Mouse (Mus musculus): ENCODE data around the gene Secisbp2. TPM values are rescaled to one million over a fixed set of nuclear protein-coding genes. Genes with fewer than 3 reads are reported as not detected.

The Secisbp2 gene
- polyA plus RNA-seq, 1 experiment from 2014 or later = 32.2 TPM

DNA sequence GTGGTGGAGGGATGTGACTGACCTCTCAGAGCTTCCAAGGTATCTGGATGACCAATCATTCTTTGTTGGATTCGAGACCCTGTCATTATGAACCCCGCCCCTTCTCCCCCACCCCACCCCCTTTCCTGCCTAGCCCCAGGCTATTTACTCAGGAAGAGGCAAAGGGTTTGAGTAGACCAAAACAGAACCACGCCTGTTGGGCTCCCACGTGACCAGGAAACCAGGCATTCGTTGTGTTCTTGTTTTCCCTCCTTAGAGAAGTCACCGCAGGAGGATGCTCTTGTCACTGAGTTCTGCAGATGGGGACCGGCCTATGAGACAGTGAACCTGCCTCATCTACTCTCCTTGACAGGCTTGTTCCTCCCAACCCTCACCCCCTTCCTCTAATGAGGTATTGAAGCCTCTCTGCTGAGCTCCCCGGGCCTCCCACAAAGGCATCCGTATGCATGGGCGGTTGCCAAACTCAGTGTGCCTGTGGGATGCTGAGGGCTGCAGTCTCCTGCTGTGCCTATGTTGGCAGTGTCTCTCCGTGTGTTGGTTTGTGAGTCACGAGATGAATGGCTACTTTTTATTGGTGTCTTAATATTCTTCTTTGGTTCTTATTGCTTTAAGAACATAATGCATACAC lies 35.0 kb upstream of the Secisbp2 start:
- Histone ChIP-seq H3K27ac (replicated peaks; ENCODE audit: low read depth, low read length) (no peak overlapping the region), H3K9me3 (ENCODE audit: control insufficient read depth, low read length) (no peaks in the 10 kb centered on the region), H3K36me3 (ENCODE audit: control insufficient read depth, insufficient read depth, low read length) (no peaks in the 10 kb centered on the region), H3K4me3 (replicated peaks; ENCODE audit: low read depth, low read length) (no peak overlapping the region), H3K9ac (replicated peaks; ENCODE audit: low read length) (no peak overlapping the region), H3K27me3 (ENCODE audit: control insufficient read depth, insufficient read depth, low read length) (no peaks in the 10 kb centered on the region), H3K4me1 (ENCODE audit: control insufficient read depth, insufficient read depth, low read length) (peaks cover under 1% of the 10 kb centered on the region; the same call in 1 of the 2 replicates), H3K4me2 (ENCODE audit: low read length) (no peak overlapping the region)
- WGBS = 12% methylated on average over 12 of the region's 12 CpGs
- ATAC-seq (ENCODE audit: low FRiP score, low TSS enrichment) = peak; percentile 53
- peak; percentile 77 for DNase-seq

DNA sequence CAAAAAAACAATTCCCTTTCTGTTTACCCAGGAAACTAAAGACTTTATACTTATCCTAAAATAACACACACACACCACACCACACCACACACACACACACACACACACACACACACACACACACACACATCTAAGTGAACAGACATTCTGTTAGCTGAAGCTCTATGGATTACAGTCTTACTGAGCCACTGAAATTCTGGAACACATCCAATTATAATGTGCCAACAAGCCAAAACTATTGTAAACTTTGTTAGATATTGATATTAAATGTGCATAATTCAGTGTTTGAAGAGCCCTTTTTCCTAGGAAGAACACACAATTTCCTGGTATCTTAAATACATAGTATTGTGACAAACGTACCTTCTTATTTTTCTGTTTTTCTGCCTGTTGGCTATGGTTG lies 34.2 kb upstream of the Secisbp2 start:
- Histone ChIP-seq H3K4me1 (ENCODE audit: control insufficient read depth, insufficient read depth, low read length) (no peaks in the 10 kb centered on the region), H3K36me3 (ENCODE audit: control insufficient read depth, insufficient read depth, low read length) (no peaks in the 10 kb centered on the region), H3K9ac (replicated peaks; ENCODE audit: low read length) (no peak overlapping the region), H3K27ac (replicated peaks; ENCODE audit: low read depth, low read length) (no peak overlapping the region), H3K9me3 (ENCODE audit: control insufficient read depth, low read length) (no peaks in the 10 kb centered on the region), H3K27me3 (ENCODE audit: control insufficient read depth, insufficient read depth, low read length) (no peaks in the 10 kb centered on the region), H3K4me2 (ENCODE audit: low read length) (no peak overlapping the region), H3K4me3 (replicated peaks; ENCODE audit: low read depth, low read length) (no peak overlapping the region)
- 56% methylated on average over 1 of the region's 1 CpGs for WGBS
- DNase-seq (no peak), ATAC-seq (ENCODE audit: low FRiP score, low TSS enrichment) (no peak)

DNA sequence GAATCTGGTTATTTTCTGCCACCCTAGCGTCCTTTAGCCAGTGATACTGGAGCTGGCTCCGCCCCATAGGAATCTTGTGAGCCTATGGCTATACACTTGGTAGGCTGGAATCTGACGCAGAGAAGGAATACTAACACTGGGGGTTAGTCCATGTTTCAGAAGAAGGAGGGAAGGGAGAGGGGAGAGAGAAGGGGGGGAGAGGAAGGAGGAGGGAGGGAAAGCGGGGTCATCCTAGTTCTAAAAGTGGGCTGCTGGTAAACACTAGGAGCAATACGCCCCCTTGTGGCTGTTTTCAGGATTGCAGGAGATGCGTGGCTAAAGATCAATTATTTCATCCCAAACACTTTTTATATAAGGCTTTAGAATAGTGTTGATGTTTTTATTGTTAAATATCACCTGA lies 33.6 kb upstream of the Secisbp2 start:
- DNase-seq = peak; percentile 89
- 21% methylated on average over 6 of the region's 6 CpGs for WGBS
- Histone ChIP-seq H3K4me2 (ENCODE audit: low read length) (0 out of 2 replicates have a peak overlapping the region, but pooled peaks have one; percentile 12), H3K9ac (replicated peaks; ENCODE audit: low read length) (no peak overlapping the region), H3K36me3 (ENCODE audit: control insufficient read depth, insufficient read depth, low read length) (no peaks in the 10 kb centered on the region), H3K9me3 (ENCODE audit: control insufficient read depth, low read length) (no peaks in the 10 kb centered on the region), H3K4me1 (ENCODE audit: control insufficient read depth, insufficient read depth, low read length) (no peaks in the 10 kb centered on the region), H3K27me3 (ENCODE audit: control insufficient read depth, insufficient read depth, low read length) (no peaks in the 10 kb centered on the region), H3K27ac (replicated peaks; ENCODE audit: low read depth, low read length) (no peak overlapping the region), H3K4me3 (replicated peaks; ENCODE audit: low read depth, low read length) (no peak overlapping the region)
- 0 out of 2 replicates have a peak, but pooled peaks have one; percentile 14 for ATAC-seq (ENCODE audit: low FRiP score, low TSS enrichment)

DNA sequence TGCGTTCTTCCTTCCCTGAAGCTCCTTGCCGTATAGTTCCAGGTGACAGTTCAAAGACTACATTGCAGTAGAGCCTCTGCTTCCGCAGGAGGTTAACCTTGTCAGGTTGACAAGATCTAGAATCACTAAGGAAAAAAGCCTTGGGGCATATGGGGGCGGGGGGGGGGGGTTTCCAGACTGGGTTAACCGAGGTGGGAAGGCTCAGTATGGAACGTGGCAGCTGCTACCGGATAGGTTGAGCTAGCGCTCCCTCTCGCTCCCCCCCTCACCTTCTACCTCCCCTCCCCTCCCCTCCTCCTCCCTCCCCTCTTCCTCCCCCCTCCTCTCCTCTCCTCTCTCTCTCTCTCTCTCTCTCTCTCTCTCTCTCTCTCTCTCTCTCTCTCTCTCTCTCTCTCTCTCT lies 32.9 kb upstream of the Secisbp2 start:
- no peaks in the 10 kb centered on the region for H3K27me3 ChIP-seq (ENCODE audit: control insufficient read depth, insufficient read depth, low read length)
- 31% methylated on average over 9 of the region's 9 CpGs for WGBS
- peak; percentile 8 for DNase-seq
- H3K9me3 ChIP-seq (ENCODE audit: control insufficient read depth, low read length) = no peaks in the 10 kb centered on the region
- H3K36me3 ChIP-seq (ENCODE audit: control insufficient read depth, insufficient read depth, low read length) = no peaks in the 10 kb centered on the region
- peak; percentile 37; the same call in 1 of the 2 replicates for ATAC-seq (ENCODE audit: low FRiP score, low TSS enrichment)
- H3K4me2 ChIP-seq (ENCODE audit: low read length) = no peak overlapping the region
- H3K9ac ChIP-seq (replicated peaks; ENCODE audit: low read length) = no peak overlapping the region
- H3K27ac ChIP-seq (replicated peaks; ENCODE audit: low read depth, low read length) = no peak overlapping the region
- H3K4me1 ChIP-seq (ENCODE audit: control insufficient read depth, insufficient read depth, low read length) = no peaks in the 10 kb centered on the region
- no peak overlapping the region for H3K4me3 ChIP-seq (replicated peaks; ENCODE audit: low read depth, low read length)

DNA sequence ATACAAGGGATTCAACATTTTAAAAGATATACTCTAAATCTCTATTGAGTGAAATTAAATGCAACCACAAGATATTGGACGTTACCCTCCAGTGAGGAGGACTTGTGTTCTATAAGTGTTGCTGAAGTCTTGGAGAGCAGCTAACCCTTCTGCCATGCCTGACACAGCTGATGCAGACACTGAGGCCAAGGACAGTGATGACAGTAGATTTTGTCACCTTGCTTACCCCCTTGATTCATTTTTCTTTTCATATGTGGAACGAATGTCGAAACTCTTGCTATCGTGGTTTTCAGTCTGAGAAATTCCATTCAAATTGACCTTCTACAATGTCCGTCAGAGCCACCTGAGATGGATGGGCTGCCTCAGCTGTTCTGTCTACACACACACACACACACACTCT lies 28.9 kb upstream of the Secisbp2 start:
- H3K4me1 ChIP-seq (ENCODE audit: control insufficient read depth, insufficient read depth, low read length) = no peaks in the 10 kb centered on the region
- H3K36me3 ChIP-seq (ENCODE audit: control insufficient read depth, insufficient read depth, low read length) = no peaks in the 10 kb centered on the region
- no peak overlapping the region for H3K27ac ChIP-seq (replicated peaks; ENCODE audit: low read depth, low read length)
- H3K9ac ChIP-seq (replicated peaks; ENCODE audit: low read length) = no peak overlapping the region
- H3K27me3 ChIP-seq (ENCODE audit: control insufficient read depth, insufficient read depth, low read length) = no peaks in the 10 kb centered on the region
- WGBS = 92% methylated on average over 5 of the region's 5 CpGs
- no peak overlapping the region for H3K4me2 ChIP-seq (ENCODE audit: low read length)
- no peak overlapping the region for H3K4me3 ChIP-seq (replicated peaks; ENCODE audit: low read depth, low read length)
- ATAC-seq (ENCODE audit: low FRiP score, low TSS enrichment) (no peak), DNase-seq (no peak)
- H3K9me3 ChIP-seq (ENCODE audit: control insufficient read depth, low read length) = no peaks in the 10 kb centered on the region

DNA sequence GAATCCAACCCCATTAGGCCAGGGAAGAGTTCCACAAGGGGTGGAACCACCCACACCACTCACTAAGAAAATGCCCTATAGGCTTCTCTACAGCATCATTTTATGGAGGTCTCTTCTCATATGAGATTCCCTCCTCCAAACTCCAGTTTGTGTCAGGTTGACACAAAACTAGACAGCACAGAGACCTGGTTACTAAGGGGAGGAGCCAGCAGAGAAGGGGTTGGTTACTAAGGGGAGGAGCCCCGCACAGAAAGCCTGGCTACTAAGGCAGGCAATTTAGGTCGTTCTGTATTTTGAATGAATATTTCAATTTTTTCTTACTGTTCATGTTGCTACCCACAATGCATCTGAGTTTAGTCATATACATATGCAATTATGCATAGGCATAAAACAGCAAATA lies 27.8 kb upstream of the Secisbp2 start:
- no peak for ATAC-seq (ENCODE audit: low FRiP score, low TSS enrichment)
- H3K36me3 ChIP-seq (ENCODE audit: control insufficient read depth, insufficient read depth, low read length) = no peaks in the 10 kb centered on the region
- no peak overlapping the region for H3K4me2 ChIP-seq (ENCODE audit: low read length)
- no peak overlapping the region for H3K9ac ChIP-seq (replicated peaks; ENCODE audit: low read length)
- H3K27ac ChIP-seq (replicated peaks; ENCODE audit: low read depth, low read length) = no peak overlapping the region
- no peaks in the 10 kb centered on the region for H3K27me3 ChIP-seq (ENCODE audit: control insufficient read depth, insufficient read depth, low read length)
- 95% methylated on average over 2 of the region's 2 CpGs for WGBS
- H3K9me3 ChIP-seq (ENCODE audit: control insufficient read depth, low read length) = no peaks in the 10 kb centered on the region
- DNase-seq = no peak
- H3K4me1 ChIP-seq (ENCODE audit: control insufficient read depth, insufficient read depth, low read length) = no peaks in the 10 kb centered on the region
- no peak overlapping the region for H3K4me3 ChIP-seq (replicated peaks; ENCODE audit: low read depth, low read length)

DNA sequence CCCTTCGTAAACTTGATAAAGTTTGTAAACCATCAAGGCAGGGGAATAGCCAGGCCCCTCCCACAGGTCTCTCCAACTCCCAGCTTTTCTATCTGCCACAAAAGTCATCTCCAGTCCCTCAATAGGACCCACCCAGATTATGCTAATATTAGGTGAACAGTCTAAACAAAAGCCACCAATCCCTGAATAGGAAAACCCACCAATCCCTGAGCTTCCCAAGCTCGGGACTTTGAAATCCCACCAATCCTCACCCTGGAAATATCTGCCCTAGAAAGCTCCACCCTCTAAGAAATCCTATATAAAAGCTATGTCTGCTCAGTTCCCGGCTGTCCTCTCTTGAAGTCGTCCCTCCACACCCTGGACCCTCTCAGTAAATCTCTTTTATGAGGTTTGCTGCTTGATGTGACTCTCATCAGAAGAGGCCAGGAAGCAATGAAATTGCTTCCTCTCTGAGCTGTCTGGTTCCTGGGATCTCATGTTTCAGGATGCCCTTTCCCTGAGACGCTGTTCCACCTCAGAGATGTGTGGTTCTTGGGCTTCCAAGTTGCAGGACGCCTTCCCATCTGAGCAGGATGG lies 23.1 kb upstream of the Secisbp2 start:
- H3K9ac ChIP-seq (replicated peaks; ENCODE audit: low read length) = no peak overlapping the region
- ATAC-seq (ENCODE audit: low FRiP score, low TSS enrichment) (no peak), DNase-seq (no peak)
- 93% methylated on average over 6 of the region's 6 CpGs for whole genome bisulfite sequencing
- no peak overlapping the region for H3K4me2 ChIP-seq (ENCODE audit: low read length)
- H3K4me3 ChIP-seq (replicated peaks; ENCODE audit: low read depth, low read length) = no peak overlapping the region
- H3K27me3 ChIP-seq (ENCODE audit: control insufficient read depth, insufficient read depth, low read length) = no peaks in the 10 kb centered on the region
- no peaks in the 10 kb centered on the region for H3K9me3 ChIP-seq (ENCODE audit: control insufficient read depth, low read length)
- no peak overlapping the region for H3K27ac ChIP-seq (replicated peaks; ENCODE audit: low read depth, low read length)
- H3K4me1 ChIP-seq (ENCODE audit: control insufficient read depth, insufficient read depth, low read length) = no peaks in the 10 kb centered on the region
- no peaks in the 10 kb centered on the region for H3K36me3 ChIP-seq (ENCODE audit: control insufficient read depth, insufficient read depth, low read length)

DNA sequence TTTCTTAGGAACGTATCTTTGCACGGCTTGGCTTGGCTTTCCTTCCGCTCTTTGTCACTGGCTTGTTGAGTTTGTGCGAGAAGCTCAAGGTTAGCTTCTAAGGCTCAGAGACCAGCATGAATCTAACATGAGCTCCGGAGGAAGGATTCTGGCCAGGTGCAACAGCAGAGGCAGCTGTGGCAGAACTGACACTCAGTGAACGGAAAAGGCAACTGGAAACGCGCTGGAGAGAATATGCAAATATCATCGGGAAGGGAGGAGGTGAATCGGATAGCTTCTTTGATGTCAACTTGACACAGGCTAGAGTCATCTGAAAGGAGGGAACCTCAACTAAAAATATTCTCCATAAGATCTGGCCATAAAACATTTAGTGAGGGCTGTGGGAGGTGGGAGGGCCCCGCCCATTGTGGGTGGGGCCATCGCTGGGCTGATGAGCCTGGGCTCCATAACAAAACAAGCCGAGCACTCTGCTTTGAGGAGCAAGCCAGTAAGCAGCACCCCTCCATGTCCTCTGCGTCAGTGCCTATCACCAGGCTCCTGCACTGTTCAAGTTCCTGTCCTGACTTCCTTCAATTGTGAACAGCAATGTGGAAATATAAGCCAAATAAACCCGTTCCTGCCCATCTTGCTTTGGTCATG lies 20.0 kb upstream of the Secisbp2 start:
- no peaks in the 10 kb centered on the region for H3K36me3 ChIP-seq (ENCODE audit: control insufficient read depth, insufficient read depth, low read length)
- no peaks in the 10 kb centered on the region for H3K9me3 ChIP-seq (ENCODE audit: control insufficient read depth, low read length)
- H3K4me3 ChIP-seq (replicated peaks; ENCODE audit: low read depth, low read length) = no peak overlapping the region
- no peaks in the 10 kb centered on the region for H3K27me3 ChIP-seq (ENCODE audit: control insufficient read depth, insufficient read depth, low read length)
- no peak overlapping the region for H3K27ac ChIP-seq (replicated peaks; ENCODE audit: low read depth, low read length)
- no peak overlapping the region for H3K4me2 ChIP-seq (ENCODE audit: low read length)
- H3K4me1 ChIP-seq (ENCODE audit: control insufficient read depth, insufficient read depth, low read length) = no peaks in the 10 kb centered on the region
- 84% methylated on average over 15 of the region's 15 CpGs for WGBS
- no peak overlapping the region for H3K9ac ChIP-seq (replicated peaks; ENCODE audit: low read length)
- DNase-seq = no peak
- ATAC-seq (ENCODE audit: low FRiP score, low TSS enrichment) = no peak

All from midbrain, embryonic 14.5 days (tissue).